Mouse (Mus musculus): ENCODE measurements around the gene Pdia5.

The Pdia5 gene

GRCm38 (mm10) chr16:35360593-35360992 is 130.1 kb downstream of the Pdia5 start:
- peak in 1 of 2 experiments; percentile 32 for DNase-seq (ENCODE audit: low spot score in 2 of 2)

- no peak for DNase-seq (ENCODE audit: low spot score in 2 of 2)
Observed at GRCm38 (mm10) chr16:35357449-35357848, 133.2 kb downstream of the Pdia5 start.

Measured in left cerebral cortex, adult 9 months (tissue).